Mouse (Mus musculus) liver, embryonic 14 days (tissue): ENCODE results near the gene Elmo2. TPM values are rescaled to one million over a fixed set of nuclear protein-coding genes. Genes with fewer than 3 reads are reported as not detected.

Experiments
- polyA plus RNA-seq: library from polyadenylated mRNA; depleted of rRNA; stranded (reverse); fragments of >200 nt; gene quantifications from 2 replicates; pipeline ENCODE4 v1.2.3, GENCODE M21; 2012; rRNA removed

Gene Elmo2
- 8.1 and 10.7 TPM in 2 replicates for polyA plus RNA-seq

DNA sequence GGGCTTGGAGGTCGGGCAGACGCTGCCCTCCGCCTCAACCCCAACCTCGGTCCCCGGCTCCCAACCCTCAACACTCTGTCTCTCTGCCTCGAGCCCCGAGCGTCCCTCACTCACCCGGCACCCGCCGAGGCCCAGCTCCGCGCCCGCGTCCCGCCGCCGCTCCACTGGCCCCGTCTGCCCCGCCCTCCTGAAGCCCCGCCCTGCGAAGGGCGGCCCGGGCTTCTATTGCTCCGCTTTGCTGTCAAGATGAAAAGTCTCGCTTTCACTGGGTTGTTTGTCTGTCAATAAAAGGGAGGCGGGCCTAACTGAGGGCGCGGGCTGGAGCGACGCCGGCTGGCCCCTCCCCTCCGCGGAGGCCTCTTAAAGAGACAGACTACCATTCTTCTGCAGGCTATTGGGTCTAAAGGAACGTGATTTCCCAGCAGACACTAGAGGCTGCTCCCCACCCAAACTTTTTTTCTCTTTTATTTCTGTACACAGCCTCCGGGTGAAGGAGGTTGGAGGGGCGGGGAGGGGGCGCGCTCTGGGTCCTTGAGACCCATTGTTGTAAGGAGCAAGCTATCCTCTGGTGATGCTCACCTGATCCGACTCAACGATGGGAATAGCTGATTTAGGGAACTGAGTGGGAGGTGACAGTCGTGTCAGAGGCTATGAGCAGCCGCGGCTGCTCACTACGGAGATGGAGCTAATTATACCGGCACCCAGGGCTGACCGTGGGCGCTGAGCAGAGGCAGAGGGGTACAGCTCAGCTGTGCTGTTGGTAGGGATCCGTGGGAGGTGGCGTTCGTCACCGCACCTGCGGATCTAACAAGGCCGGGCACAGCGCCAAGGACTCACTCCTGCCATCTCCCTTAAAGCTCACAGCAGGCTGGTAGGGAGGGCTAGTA lies at the start of gene Elmo2:
Gene Elmo2, minus strand, starts transcription at position 176 of the 887 bp plus-strand sequence.

DNA sequence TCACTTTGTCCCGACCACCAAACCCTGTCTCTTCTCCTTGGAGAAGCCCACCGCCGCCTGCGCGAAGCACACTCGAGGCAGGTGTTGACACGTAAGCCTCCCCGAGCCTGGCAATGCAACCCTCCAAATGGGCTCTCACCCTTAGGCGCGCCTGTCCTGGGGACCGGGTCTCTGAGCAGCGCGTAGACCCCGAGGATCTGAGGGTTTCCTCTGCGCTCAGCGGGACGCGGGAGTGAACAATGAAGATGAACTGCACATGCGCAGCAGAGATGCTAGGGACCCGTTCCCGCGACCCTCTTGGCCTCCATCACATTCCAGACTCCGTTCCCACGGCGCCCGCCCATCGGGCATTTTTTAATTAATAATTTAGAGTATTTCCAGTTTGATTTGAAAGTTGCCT lies 42.2 kb upstream of the Elmo2 start, which contains the start of gene Zfp663:
Gene Zfp663, minus strand, starts transcription at position 234 of the 400 bp plus-strand sequence.

GRCm38 (mm10) chr2:165287202-165287984 lies 38.9 kb downstream of the Elmo2 start, which contains the start of gene Slc35c2:
TSS of gene Slc35c2 (minus strand) at chr2:165287869.

Other genes starting within 250 kb of the Elmo2 start
- gene 1700025C18Rik, start 235.7 kb downstream of the Elmo2 start, polyA plus RNA-seq = not detected in 2 replicates
- under 0.01 TPM in 1 of 2 replicates, not detected in the other for gene Cdh22, start 91.6 kb downstream of the Elmo2 start, polyA plus RNA-seq
- 16.6 and 21.7 TPM in 2 replicates for gene Slc35c2, start 38.6 kb downstream of the Elmo2 start, polyA plus RNA-seq
- 0.02 and 0.06 TPM in 2 replicates for gene Zfp663, start 42.2 kb upstream of the Elmo2 start, polyA plus RNA-seq
- gene Zfp334, start 61.8 kb upstream of the Elmo2 start, polyA plus RNA-seq = 0.75 and 0.89 TPM in 2 replicates
- gene Ocstamp, start 73.9 kb upstream of the Elmo2 start, polyA plus RNA-seq = 0.80 and 0.92 TPM in 2 replicates
- 3.1 and 3.6 TPM in 2 replicates for gene Slc13a3, start 146.8 kb upstream of the Elmo2 start, polyA plus RNA-seq
- 7.0 and 8.0 TPM in 2 replicates for gene Trp53rka, start 166.8 kb upstream of the Elmo2 start, polyA plus RNA-seq
- gene Slc2a10, start 177.3 kb upstream of the Elmo2 start, polyA plus RNA-seq = 0.15 and 0.21 TPM in 2 replicates